Mouse (Mus musculus) kidney, postnatal 10 days (tissue): ENCODE data around the gene Atp6v0e.
A peak's percentile ranks its signal among the peaks of the same experiment; 100 is the strongest.

ENCODE experiments used
- DNase-seq: peaks from one replicate; pipeline ENCODE4 v3.0.0; 2021; ENCODE audit warnings: mixed read lengths

The Atp6v0e gene

DNA sequence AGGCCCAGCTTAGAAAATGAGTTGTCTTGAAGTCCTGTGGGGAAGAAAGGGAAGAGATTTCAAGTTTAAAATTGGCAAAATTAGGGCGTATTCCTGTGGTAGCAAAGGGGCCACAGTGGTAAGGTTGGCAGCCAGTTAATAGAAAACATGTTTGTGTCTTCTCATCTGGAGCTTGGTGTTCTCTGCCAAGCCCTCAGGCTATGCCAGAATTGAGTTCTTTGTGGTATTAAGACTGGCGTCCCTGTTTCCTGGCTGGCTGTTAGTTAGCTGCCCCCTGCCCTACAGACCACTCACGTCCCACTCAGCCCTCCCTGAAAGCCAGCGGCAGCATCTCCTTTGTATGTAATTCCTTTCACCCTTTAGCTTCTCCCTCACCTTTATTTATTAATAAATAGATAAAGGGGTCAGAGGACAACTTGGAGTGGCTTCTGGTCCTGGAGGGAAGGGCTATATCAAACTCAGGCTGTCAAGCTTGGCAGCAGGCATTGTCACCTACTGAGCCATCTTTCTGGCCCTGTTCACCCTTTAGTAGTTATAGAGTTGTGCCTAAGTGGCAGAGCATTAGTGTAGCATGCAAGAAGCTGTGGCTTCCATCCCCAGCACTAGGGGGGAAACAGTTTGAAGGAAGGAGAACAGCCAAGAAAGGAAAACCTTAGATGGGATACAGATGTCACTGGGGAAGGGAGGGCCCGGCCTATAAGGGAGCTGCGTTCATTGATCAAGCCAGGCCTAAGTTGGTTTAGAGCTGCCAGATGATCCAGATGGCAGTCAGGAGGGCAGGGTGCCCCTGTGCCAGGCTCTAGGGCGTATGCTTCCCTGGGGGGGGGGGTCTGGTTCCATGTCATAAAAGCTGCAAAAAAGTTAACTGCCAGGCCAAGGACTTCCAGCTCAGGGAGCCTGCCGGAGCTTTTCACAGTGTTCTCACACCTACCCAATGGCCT is 26.0 kb downstream of the Atp6v0e start:
- DNase-seq: no peak

DNA sequence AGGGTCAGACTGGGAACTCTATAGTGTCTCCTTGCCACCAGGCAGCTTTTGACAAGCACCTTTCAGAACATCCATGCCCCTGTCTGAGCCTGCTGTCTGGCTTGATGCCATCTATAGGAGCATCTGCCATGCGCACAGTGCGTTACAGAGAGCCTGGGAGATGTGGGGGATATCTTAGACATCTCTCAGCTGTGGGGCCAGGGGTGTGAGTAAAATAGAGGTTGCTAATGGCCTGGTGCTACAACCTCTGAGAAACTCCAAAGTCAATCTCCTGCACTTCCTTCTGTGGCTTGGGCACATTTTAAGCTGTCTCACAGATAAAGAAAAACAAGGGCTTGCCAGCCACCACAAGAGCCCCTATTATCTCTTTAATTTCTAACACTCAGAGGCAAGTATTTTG is 26.8 kb downstream of the Atp6v0e start:
- no peak for DNase-seq

DNA sequence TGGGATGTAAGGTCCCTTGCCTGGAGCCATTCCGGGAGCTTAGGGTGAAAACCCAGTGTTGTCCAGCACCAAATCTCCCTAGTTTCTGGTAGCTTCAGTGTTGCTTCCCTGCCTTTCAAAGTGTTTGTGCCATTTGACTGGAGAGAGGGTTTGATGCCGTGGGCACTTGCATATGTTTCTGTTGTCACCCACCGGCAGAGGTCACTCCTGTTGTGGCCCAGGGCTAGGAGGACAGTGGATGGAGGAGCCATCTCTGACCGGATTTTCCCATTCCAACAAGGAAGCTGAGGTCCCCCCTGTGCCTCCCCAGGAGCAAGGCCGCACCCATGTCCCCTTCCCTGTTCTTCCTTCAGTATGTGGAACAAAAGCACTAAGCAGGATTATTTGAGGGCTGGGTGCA is 27.2 kb downstream of the Atp6v0e start:
- DNase-seq: no peak

DNA sequence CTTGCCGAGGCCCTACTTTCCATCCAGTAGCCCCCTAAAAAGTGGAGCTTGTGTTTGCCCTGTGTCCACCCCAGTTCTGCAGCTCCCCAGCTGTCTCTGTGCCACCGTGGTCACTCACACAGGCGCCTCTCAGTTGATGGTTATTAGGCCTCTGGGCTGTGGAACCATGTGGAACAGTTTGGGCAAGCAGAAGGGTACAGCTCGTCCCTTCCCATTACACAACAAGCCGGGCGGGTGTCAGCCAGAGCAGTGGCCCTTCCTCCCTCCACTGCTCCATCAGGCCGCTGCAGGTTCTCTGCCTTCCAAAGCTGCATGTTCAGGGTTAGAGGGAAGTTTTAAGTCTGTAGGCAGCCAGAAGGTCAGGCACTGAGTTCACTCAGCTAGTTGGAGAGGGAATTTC is 28.1 kb downstream of the Atp6v0e start:
- DNase-seq: no peak

DNA sequence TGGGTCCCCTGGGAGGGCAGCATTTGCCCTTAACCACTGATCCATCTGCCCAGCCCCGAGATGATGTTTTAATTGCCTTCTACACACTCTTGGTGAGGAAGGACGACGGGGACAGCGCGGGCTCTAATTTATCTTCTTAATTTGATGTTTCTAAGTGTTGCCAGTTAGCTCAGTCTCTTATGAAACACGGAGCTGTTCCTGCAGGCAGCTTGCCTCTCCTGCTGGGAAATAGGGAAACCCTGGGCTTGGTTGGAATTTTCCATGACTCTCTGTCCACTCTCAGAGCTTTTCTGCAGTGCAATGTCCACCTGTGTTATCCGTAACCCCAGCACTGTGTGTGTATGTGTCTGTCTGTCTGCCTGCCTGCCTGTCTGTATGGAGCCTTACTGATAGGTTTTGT is 30.4 kb downstream of the Atp6v0e start:
- no peak for DNase-seq

DNA sequence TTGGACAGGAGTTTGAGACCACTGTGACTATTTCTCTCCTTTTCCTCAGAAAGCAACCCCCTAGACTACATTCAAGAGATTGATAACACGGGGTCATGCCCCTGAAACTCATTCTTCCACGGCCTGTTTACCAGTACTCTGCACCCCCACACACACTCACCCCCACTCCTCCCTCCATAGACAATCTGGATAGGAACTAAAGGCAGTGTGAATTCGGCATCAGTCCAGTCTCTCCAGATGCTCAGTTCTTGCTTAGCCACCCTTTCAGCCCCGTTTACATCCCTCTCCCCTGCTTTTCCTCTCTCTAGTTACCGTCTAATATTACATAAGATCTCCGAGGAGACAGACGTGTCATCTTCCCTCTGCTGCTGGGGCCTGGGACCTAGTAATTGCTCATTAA is 31.1 kb downstream of the Atp6v0e start:
- no peak for DNase-seq

DNA sequence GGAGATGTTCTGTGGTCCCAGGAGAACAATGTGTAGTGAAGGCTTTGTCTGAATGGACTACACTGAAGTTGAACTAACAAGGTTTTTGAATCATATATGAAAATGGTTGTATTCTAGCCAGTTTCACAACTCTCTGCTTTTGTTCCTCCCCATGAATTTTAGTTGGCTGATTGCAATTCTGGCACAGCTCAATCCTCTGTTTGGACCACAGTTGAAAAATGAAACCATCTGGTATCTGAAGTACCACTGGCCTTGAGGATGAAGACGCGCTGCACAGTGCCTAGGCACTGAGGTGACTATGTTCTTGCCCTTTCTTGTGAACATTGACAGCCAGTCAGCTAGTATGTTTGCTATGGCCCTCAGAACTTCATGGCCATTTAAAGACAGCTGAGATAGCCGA is 32.2 kb downstream of the Atp6v0e start:
- DNase-seq: no peak

DNA sequence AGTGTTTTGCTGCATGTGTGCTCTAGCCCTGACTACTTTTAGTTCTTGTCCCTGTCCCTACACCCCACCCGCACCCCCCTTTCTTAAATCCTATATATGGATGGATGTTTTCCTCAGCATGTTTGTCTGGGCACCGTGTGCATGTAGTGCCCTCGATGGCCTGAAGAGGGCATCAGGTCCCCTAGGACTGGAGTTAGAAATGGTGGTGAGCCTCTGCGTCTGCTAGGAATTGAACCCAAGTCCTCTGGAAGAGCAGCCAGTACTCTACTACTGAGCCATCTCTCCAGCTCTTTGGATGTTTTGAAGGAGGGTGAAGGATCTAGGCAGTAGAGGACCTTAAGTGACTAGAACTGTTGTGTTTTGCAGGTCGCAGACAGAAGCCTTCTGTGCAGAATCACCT is 35.8 kb downstream of the Atp6v0e start:
- no peak for DNase-seq

DNA sequence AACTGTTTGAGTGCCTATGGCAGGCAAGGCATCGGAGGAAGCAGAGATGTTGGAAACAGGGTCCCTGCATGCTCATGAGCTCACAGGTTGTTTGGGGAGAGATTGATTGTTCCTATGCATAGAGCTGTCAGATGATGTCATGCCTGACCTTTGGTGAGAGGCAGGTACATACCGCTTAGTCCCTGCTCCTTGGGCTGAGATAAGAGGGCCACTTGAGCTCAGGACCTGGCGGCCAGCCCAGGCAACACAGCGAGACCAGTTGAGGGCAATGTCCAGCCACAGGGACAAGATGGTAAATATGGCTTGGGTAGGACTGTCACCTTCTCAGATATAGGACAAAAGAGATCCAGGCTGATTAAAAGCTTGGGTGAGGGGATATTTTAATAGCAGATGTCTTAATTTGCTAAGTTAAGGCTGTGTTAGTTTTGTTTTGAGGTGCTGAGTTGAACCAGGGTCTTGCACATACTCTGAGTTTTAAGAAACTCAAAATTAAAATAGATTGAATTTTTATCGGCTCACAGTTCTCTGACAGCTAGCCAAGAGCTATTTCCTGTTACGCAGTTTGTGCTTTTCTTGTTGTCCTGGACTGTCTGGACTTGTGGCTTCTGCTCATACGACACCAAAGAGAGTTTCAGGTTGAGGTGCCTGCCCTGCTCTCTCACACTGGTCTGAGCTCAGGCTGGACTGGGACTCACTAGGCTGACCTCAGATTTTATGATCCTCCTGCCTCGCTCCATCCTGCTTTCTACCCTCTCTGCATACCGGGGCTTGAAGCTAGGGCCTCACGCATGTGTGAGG is 37.0 kb downstream of the Atp6v0e start:
- DNase-seq: peak; percentile 36

DNA sequence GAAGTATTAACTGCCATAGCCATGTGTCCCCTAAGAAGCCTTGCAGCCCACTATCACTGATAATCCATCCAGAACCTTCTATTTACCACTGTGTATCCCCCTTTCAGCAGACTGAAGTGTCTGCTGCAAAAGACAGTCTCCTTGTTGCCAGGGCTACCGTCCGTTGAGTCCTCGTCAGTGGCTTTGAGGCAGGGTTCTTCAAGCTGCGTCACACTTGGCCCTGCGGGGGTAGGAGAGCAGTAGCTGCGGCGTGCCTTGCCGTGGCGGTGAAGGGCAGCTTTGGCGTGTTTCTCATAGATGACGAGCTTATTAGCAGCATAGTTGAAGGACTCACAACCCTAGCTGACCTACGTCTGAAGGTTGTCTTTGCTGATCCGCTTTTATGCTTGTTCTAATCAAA is 38.5 kb downstream of the Atp6v0e start:
- DNase-seq: no peak

DNA sequence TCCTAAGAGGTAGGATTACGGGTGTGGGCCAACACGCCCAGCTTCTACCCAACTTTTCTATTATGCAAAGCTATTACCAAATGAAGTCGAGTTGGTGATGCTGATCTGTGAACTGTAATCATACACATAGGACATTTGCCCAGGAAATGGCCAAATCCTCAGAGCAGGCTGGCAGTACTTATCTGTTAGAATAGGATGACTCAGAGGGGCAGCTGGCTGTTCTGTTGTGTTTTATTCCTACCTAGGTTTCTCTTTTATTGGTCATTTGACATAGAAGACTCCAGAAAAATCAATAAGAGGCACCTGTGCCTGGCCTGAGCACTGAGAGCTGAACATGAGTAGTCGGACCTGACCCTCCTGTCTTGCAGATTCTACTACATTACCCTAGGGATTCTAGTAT is 39.6 kb downstream of the Atp6v0e start:
- no peak for DNase-seq

DNA sequence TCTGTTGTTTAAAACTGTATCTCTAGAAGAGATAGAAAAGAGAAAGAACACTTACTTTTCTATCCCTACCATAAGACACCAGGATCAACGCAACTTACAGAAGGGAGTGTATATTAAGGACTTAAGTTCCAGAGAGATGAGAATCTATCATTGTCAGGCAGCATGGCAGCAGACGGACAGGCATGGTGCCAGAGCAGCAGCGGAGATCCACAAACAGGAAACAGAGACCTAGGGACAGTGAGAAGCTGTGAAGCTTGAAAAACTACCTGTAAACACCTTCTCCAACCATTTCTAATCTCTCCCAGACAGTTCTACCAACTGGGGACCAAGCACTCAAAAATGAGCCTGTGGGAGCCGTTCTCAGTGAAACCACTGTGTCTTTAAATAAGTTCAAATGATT is 40.6 kb downstream of the Atp6v0e start:
- DNase-seq: no peak

DNA sequence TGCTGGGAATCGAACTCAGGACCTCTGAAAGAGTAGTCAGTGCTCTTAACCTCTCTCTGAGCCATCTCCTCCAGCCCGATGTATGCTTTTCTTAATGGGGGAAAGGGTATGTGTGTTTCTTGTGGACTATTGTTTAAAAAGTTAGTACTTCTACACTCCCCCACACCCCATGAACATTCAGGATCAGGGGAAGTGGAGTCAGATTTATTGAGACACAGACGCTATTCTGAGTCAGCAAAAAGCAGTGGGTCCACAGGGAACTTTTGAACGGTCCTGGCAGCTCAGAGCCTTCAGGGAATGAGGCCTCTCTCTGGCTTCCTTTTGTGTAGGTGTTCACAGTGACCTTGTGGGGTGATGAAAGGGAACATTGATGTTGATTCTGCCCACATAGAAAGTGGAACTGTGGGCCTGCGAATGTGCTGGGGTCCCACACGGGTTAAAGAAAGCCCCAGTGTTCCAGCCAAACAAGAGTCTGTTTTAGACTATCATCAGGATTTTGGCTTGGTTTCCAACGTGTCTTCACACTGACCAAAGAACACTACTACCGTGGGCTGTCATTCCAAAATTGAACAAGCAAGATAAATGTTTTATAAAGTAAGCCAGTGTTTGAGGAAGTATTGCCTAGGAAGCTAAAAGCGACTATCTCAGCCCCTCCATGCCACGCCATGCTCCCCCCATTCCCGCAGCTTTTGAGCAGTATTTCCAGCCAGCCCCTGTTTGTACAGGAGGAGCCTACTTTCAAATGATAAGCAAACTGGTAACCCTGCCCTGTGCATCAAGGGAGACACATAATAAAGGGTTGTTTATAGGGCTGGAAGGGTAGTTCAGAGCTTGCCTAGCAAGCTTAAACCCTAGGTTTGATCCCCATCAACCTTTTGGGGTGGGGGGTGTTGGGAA is 42.7 kb downstream of the Atp6v0e start:
- DNase-seq: no peak

DNA sequence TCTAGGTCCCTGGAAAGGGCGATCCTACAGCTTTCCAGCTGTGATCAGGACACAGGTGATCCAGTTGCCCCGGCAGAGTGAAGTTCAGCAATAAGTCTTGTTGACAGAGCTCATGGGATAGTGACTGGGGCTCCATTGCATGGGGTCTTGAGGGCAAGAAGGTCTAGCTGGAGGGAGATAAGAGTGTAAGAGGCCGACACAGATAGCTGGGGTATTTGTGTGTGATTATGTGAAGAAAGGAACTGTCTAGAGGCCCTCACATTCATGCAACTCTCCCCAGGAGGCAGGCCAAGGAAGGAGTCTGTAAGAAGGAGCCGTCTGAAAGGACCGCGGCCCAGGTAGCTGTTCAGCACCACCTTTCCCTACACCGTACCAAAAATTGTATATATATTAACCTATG is 44.0 kb downstream of the Atp6v0e start:
- DNase-seq: no peak

DNA sequence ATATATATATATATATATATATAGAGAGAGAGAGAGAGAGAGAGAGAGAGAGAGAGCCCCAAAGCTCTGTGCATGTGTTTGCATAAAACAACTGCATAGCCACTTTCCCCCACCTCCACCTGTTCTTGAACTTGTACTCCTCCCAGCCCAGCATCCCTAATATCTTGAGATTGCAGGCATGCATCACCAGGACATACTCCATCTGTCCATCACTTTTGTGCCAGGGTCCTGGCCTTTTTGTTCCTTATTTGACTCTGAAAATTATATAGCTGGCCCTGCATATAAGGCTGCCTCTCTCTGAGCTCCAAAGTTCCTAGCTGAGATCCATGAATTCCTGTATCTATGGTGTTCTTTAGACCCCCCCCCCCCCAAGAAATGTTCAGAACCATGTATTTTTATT is 45.5 kb downstream of the Atp6v0e start:
- no peak for DNase-seq

DNA sequence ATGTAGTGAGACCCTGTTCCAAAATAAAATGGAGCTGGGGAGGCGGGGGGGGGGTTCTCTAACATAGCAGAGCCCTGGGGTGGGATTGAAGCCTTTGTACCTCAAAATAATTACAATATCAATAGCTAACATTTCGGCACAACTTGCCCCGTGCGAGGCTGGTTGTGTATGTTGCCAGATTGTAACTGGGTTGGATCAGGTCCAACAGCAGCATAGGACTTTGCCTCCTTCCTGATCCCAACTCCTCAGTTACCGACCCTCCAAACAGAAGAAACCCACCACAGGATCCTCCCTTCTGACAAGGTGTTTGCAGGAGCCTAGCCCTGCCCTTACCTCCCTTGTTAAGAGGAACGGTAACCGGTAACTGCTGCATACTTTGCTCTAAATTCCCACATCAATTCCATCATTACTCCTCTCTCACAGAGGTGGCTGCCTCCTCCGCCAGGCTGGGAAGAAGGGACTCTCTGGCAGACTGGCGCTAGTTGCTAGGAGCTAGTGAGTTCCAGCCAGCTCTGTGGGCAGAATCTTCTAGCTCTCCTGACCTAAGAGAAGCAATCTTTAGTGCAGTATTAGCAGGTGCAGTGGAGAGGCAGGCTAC is 46.1 kb downstream of the Atp6v0e start:
- DNase-seq: no peak

DNA sequence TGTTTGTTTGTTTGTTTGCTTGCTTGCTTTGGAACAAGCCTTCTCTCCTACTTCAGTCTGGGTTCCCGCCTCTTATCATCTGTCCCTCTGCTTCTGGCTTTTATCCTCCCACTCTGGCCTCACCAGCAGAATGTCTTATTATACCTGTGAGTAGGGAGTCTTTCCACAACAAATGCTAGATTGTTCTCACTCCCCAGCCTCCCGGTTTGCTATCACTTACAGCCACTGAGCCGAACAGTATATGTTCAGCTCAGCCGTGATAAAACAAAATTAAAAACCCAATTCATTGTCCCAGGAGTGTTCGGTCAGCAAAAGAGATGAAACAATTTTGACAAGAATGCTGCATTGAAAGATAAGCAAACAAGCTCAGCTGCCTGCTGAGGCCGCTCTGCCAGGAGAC is 47.0 kb downstream of the Atp6v0e start:
- DNase-seq: no peak

DNA sequence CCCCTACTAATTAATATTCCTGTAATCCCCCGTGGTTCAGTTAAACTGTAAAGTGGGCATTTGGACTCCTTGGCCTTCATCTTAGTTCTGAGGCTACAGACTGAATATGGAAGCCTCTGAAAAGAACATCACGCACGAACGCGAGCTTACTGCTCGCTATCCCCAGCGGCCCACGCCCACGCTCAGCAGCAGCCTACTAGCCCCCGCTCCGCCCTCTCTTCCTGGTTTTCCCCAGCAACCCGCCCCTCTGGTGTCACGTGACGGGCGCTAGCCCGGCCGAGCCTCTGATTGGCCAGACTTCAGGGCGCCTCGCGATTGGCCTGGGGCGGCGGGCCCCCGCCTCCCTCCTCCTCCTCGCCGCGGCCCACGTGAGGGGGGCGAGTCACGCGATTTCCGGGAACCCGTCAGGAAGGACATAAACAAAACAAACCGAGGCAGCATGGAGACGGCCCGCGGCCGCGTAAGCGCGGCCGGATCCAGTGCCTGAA is 52.3 kb downstream of the Atp6v0e start, which contains the start of gene Crebrf:
Gene Crebrf, plus strand, starts transcription at position 380 of the 488 bp plus-strand sequence.
- DNase-seq: peak; percentile 99

DNA sequence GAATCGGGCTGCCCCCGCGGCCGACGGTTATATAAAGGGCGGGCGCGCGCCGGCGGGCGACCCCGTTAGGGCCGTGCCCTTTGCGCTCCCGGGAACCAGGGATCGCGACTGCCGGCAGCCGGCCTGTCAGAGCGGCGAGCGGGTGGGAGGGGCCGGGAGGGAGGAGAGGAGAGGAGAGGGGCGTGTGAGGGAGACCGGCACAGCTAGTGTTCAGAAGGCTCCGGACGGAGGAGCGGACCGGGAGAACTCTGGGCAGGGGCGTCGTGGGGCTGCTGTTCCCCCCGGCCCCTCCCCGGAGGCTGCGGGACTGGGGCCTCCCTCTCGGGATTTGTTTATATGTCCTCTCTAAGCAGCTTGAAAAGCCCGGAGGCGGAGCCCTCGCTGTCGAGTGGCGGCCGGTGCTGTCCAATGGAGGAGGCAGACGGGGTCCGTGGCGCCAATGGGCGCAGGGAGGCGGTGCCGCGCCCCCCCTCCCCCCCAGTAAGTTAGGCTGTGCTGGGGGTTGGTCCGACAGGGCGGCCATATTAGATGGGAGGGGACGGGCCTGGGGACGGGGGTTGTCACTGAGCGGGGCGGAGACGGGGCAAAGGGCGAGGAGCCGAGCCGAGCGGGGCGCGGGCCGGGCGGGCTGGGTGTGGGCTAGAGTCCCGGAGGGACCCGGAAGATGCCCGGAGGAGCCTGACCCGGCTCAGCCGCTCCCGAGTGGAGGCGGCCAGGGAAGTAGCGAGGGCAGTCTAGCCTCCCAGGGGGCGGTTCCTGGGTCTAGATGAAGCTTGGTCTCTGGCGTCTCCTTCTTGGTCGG is 53.1 kb downstream of the Atp6v0e start:
- DNase-seq: peak; percentile 97

DNA sequence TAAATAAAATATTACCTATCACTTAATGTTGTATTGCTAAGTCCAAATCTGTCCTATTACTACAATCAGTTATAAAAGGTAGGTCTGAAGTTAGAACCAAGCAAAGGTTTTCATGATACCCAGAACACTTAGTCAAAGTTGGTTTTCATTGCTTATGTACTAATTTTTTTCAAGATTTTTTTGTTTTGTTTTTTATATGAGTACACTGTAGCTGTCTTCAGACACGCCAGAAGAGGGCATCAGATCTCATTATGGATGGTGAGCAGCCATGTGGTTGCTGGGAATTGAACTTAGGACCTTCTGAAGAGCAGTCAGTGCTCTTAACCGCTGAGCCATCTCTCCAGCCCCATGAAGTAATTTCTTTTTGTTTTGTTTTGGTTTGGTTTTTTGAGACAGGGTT is 54.8 kb downstream of the Atp6v0e start:
- no peak for DNase-seq

DNA sequence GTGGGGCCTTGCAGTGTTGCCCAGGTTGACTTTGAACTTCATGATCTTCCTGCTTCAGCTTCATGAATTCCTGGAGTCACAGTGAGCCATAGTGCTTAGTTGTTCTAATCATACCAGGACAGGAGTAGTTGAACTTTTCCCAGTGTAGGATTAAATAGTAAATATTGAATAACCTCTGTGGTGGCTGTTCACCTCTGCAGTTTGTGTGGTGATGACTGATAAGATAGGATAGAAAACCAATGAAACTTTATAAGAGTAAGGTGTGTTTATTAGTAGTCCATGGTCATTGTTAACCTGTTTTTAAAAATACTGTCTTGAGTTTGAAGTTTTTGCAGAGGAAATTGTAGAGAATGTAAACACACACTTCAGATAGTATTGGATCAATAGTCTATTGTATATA is 56.4 kb downstream of the Atp6v0e start:
- DNase-seq: no peak

DNA sequence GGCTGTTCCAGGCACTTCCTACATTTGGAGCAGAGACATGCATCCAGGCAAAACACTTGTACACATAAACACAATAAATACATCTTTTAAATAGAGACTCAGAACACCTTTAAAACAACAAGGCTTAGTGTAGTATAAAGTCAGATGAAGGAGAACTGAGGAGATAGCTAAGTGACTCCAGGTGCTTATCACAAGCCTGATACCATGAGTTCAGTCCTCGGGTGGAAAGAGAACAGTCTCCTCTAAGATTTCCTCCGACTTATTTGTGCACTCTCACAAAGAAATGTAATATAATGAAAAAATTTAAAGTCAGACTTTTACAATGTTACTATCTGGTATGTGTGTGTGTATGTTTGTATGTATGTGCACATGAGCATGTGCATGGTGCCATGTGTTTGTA is 58.8 kb downstream of the Atp6v0e start:
- no peak for DNase-seq
